Comparison of ENCODE assay signal across 10 mouse cellular contexts in the genomic region with DNA sequence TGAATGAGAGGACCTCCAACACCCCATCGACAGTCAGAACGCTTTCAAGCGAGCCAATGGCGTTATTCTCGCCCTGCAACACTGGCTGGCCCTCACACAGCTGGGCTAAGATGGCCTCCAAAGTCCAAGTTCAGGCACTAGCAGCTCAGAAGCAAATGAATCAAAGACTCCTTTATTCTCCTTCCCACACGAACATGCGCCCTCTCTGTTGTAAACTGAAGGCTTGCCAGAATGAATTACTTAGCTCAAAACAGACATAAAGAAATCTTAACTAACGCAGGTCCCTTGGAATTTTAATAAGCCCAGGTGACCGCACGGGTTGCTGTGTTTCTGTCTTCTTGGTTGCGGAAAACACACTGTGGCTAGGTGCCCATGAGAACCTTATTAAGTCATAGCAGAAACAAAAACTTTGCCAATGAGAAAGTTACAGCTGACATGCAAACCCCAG. TPM values are rescaled to one million over a fixed set of nuclear protein-coding genes. Genes with fewer than 3 reads are reported as not detected.
A peak's percentile ranks its signal among the peaks of the same experiment; 100 is the strongest.
DNase-seq lines count a peak whose midpoint lies in the region; ATAC-seq and TF ChIP-seq lines count a peak whose summit lies in the region.
"Had no signal": no experiment of that assay in that cellular context is flagged by ENCODE, and none has a peak within 500 bp of the region (broad histone marks: within the 10 kb centered on the region; RNA-seq: fewer than 3 reads in every experiment).

No protein-coding gene starts in this region.

- H3K27me3 ChIP-seq in embryonic facial prominence, embryonic 15.5 days = no peaks in the 10 kb centered on the region
- no peaks in the 10 kb centered on the region for H3K27me3 ChIP-seq in heart, embryonic 14.5 days (ENCODE audit: control insufficient read depth, insufficient read depth, low read length)
- no peaks in the 10 kb centered on the region for H3K27me3 ChIP-seq in midbrain, embryonic 11.5 days (ENCODE audit: control insufficient read depth, insufficient read depth, low read length)
- H3K27me3 ChIP-seq: Patski had no signal

- peaks cover 51% of the 10 kb centered on the region for H3K4me1 ChIP-seq in embryonic facial prominence, embryonic 15.5 days
- H3K4me1 ChIP-seq in heart, embryonic 14.5 days (ENCODE audit: control insufficient read depth in 2 of 2, insufficient read depth in 2 of 2, low read length in 2 of 2) = peaks cover 54 to 88% of the 10 kb centered on the region in 2 experiments
- peaks cover 8% of the 10 kb centered on the region; the same call in 1 of the 2 replicates for H3K4me1 ChIP-seq in midbrain, embryonic 11.5 days (ENCODE audit: control insufficient read depth, insufficient read depth, low read length)

- no peaks in the 10 kb centered on the region for H3K9me3 ChIP-seq in embryonic facial prominence, embryonic 15.5 days (replicated peaks)
- no peaks in the 10 kb centered on the region for H3K9me3 ChIP-seq in heart, embryonic 14.5 days (ENCODE audit: control insufficient read depth, low read length)
- no peaks in the 10 kb centered on the region for H3K9me3 ChIP-seq in midbrain, embryonic 11.5 days (ENCODE audit: control insufficient read depth, low read length)

- no peak overlapping the region for H3K4me2 ChIP-seq in embryonic facial prominence, embryonic 15.5 days (replicated peaks)
- H3K4me2 ChIP-seq in heart, embryonic 14.5 days (ENCODE audit: low read length) = peak overlapping the region; percentile 67
- no peak overlapping the region for H3K4me2 ChIP-seq in midbrain, embryonic 11.5 days

- H3K36me3 ChIP-seq in embryonic facial prominence, embryonic 15.5 days = no peaks in the 10 kb centered on the region
- no peaks in the 10 kb centered on the region; the same call in 1 of the 2 replicates for H3K36me3 ChIP-seq in heart, embryonic 14.5 days (ENCODE audit: control insufficient read depth, insufficient read depth, low read length)
- no peaks in the 10 kb centered on the region for H3K36me3 ChIP-seq in midbrain, embryonic 11.5 days (ENCODE audit: control insufficient read depth, insufficient read depth, low read length)

- 52% methylated on average over 11 of the region's 11 CpGs for WGBS in embryonic facial prominence, embryonic 15.5 days
- 58% methylated on average over 11 of the region's 11 CpGs for WGBS in heart, embryonic 14.5 days
- 76% methylated on average over 11 of the region's 11 CpGs for WGBS in midbrain, embryonic 11.5 days

- no peak overlapping the region for H3K9ac ChIP-seq in embryonic facial prominence, embryonic 15.5 days
- H3K9ac ChIP-seq in heart, embryonic 14.5 days (ENCODE audit: low read length) = peak overlapping the region; percentile 73
- no peak overlapping the region for H3K9ac ChIP-seq in midbrain, embryonic 11.5 days (ENCODE audit: low read length)
- H3K9ac ChIP-seq: liver, embryonic 14.5 days had no signal

- peak overlapping the region; percentile 68 for H3K27ac ChIP-seq in layer of hippocampus, adult 2 months
- H3K27ac ChIP-seq in embryonic facial prominence, embryonic 15.5 days (replicated peaks) = peak overlapping the region; percentile 56
- peak overlapping the region; percentile 87 to 91 for H3K27ac ChIP-seq in heart, embryonic 14.5 days (replicated peaks in 1 of 2; ENCODE audit: control insufficient read depth in 1 of 2, insufficient read depth in 1 of 2, low read depth in 2 of 2, low read length in 2 of 2)
- H3K27ac ChIP-seq in midbrain, embryonic 11.5 days (ENCODE audit: low read depth, low read length) = no peak overlapping the region

- no peak for ATAC-seq in embryonic facial prominence, embryonic 15.5 days (ENCODE audit: insufficient number of reproducible peaks, low FRiP score, low TSS enrichment, low read depth)
- no peak for ATAC-seq in heart, embryonic 14.5 days (ENCODE audit: insufficient number of reproducible peaks, insufficient read depth, low FRiP score, low read depth)
- 0 out of 2 replicates have a peak, but pooled peaks have one; percentile 47 for ATAC-seq in midbrain, embryonic 11.5 days (ENCODE audit: low FRiP score)
- ATAC-seq in granulocyte monocyte progenitor cell, adult 5-6 weeks (replicated peaks; ENCODE audit: poor library complexity, severe bottlenecking) = no peak
- ATAC-seq: Patski had no signal

- no peak overlapping the region for H3K4me3 ChIP-seq in layer of hippocampus, adult 2 months
- no peak overlapping the region for H3K4me3 ChIP-seq in embryonic facial prominence, embryonic 15.5 days (replicated peaks)
- no peak overlapping the region for H3K4me3 ChIP-seq in heart, embryonic 14.5 days (ENCODE audit: control insufficient read depth in 1 of 2, insufficient read depth in 1 of 2, low read depth in 1 of 2, low read length in 2 of 2)
- H3K4me3 ChIP-seq in midbrain, embryonic 11.5 days (ENCODE audit: low read depth, low read length) = no peak overlapping the region

- intact Hi-C loops in gastrocnemius, postnatal 36 days (cut with DNase I) = no loop called here
- intact Hi-C loops in gastrocnemius, postnatal 14 days (cut with DNase I; ENCODE audit: low total_unique reads) = no loop called here

- TF ChIP-seq CTCF in layer of hippocampus, adult 2 months (conservative IDR thresholded peaks at IDR 0.05) = no peak

- peak in 1 of 2 experiments; percentile 38 for DNase-seq in layer of hippocampus, adult 2 months (ENCODE audit: low spot score in 2 of 2)
- DNase-seq in layer of hippocampus, adult 9-10 months (ENCODE audit: low spot score) = no peak
- peak; percentile 77 for DNase-seq in midbrain, embryonic 11.5 days (ENCODE audit: low spot score, missing footprints)
- no peak for DNase-seq in gastrocnemius, postnatal 36 days
- DNase-seq in gastrocnemius, postnatal 14 days = no peak

RNA-seq across cellular contexts. Expression of gene Gab1, which starts 10.4 kb away (rescaled TPM):
- total RNA-seq in layer of hippocampus, adult 2 months (2021) = 10 to 100 TPM; 14.8 to 17.5 TPM
- polyA plus RNA-seq in embryonic facial prominence, embryonic 15.5 days (2015; fragmentation: Nextera tagmentation; extraction: Ambion mirVana) = 22.7 and 24.8 TPM in 2 replicates
- 44.4 and 47.6 TPM in 2 replicates for polyA plus RNA-seq in heart, embryonic 14.5 days (2014; fragmentation: Nextera tagmentation; extraction: Ambion mirVana)
- polyA plus RNA-seq in midbrain, embryonic 11.5 days (2014; fragmentation: Nextera tagmentation; extraction: Ambion mirVana) = 17.2 and 18.0 TPM in 2 replicates
- total RNA-seq in granulocyte monocyte progenitor cell, adult 5-6 weeks (2014; fragmentation: Nextera tagmentation) = 1.8 and 3.6 TPM in 2 replicates
- 1.8 and 2.4 TPM in 2 replicates for total RNA-seq in granulocyte monocyte progenitor cell, adult 5-6 weeks (2017)
- total RNA-seq in gastrocnemius, postnatal 36 days (2021) = 1 to 10 TPM; 8.2 to 9.9 TPM
- total RNA-seq in gastrocnemius, postnatal 14 days (2021) = 10 to 100 TPM; 12.7 to 15.2 TPM
